Mouse (Mus musculus): ENCODE measurements around the gene Klk13. TPM values are rescaled to one million over a fixed set of nuclear protein-coding genes. Genes with fewer than 3 reads are reported as not detected.

The Klk13 gene
- total RNA-seq, 2 experiments from 2014 or later = not detected

DNA sequence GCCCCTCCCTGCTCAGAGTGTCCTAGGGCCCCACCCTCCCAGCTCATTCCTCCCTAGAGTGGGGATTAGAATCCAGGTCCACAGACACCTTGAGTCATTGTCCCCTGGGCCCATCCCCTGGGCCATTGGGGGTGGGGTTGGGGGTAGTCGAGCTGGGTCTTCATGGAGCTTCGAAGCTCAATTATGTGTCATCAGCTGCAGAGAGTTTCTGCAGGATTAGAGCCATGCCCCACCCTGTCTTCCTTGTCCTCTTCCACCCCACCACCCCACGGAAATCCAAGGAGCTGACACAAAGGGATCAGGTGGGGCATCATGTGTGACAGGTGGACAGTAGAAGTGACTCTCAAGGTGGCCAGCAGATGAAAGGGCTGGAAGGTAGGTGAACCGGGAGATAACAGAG lies 56.2 kb downstream of the Klk13 start, which contains the start of gene Klk12:
Gene Klk12 (plus strand): TSS at position 301 of the 400 bp plus-strand sequence.
- no peak for ATAC-seq (replicated peaks; ENCODE audit: low FRiP score, low TSS enrichment, poor library complexity, severe bottlenecking)

DNA sequence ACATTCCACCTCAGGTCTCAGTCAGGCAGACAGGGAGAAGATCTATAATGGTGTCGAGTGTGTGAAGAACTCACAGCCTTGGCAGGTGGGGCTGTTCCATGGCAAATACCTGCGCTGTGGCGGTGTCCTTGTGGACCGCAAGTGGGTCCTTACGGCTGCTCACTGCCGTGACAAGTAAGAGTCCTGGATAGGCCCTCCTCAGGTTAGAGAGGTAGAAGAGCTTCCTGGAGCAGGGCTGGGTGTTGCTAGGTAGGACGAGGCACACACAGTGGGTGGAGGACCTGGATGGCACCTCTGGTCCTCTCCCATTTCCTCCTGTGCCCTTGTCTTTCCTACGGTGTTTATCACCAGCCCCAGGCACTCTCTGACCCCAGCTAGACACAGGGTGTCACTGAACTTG lies 57.3 kb downstream of the Klk13 start:
- no peak for ATAC-seq (replicated peaks; ENCODE audit: low FRiP score, low TSS enrichment, poor library complexity, severe bottlenecking)

DNA sequence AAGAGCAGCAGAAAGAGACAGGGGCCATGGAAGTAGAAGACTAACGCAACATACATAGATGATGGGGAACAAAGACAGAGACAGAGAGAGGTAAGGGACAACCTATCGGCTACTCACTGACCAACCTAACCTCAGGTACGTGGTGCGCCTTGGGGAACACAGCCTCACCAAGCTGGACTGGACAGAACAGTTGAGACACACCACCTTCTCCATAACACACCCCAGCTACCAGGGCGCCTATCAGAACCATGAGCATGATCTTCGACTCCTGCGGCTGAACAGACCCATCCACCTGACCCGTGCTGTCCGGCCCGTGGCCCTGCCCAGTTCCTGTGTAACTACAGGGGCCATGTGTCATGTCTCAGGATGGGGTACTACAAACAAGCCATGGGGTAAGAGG lies 58.3 kb downstream of the Klk13 start:
- no peak for ATAC-seq (replicated peaks; ENCODE audit: low FRiP score, low TSS enrichment, poor library complexity, severe bottlenecking)

GRCm38 (mm10) chr7:43771916-43772315 lies 59.5 kb downstream of the Klk13 start:
- no peak for ATAC-seq (replicated peaks; ENCODE audit: low FRiP score, low TSS enrichment, poor library complexity, severe bottlenecking)

DNA sequence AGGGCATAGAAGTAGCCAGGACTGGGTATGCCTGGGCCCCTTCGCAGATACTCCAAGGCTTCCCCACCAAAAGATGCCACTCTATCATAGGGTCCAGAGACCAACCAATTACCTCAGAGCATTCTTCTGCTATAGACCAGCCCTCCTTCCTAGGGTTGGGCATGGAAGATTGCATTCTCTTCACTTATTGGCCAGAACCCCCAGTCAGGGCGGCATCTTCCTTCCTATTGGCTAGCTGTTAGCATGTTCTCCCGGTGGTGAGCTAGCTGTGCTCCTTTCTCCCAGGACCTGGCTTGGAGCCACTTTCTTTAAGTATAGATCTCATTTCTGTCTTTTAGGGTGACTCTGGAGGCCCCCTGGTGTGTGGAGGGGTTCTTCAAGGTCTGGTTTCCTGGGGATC lies 60.5 kb downstream of the Klk13 start:
- ATAC-seq (replicated peaks; ENCODE audit: low FRiP score, low TSS enrichment, poor library complexity, severe bottlenecking) = no peak

DNA sequence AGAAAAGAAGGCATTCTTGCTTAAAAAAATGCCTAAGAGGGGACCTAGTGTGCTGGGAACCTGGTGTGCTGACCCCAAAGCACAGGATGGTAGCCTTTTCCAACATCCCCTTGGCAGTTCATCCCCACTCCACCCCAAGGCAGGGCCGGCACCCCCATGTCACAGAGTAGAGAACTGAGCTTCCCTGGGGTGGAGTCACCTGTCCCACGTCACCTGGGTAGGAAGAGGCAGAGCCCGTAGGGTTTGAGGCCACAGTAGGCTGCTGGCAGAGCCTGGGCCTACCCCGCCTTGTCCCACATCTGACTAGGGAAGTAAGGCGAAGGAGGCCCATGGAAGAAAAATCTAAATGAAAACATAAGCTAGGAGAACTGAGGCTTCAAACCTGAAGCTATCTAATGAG lies 62.0 kb downstream of the Klk13 start, which contains the start of gene Klk11:
Gene Klk11 (plus strand): TSS at position 241 of the 400 bp plus-strand sequence.
- ATAC-seq (replicated peaks; ENCODE audit: low FRiP score, low TSS enrichment, poor library complexity, severe bottlenecking) = no peak

GRCm38 (mm10) chr7:43774802-43775201 lies 62.4 kb downstream of the Klk13 start:
- ATAC-seq (replicated peaks; ENCODE audit: low FRiP score, low TSS enrichment, poor library complexity, severe bottlenecking) = no peak

GRCm38 (mm10) chr7:43775311-43776057 lies 63.1 kb downstream of the Klk13 start:
- ATAC-seq (replicated peaks; ENCODE audit: low FRiP score, low TSS enrichment, poor library complexity, severe bottlenecking) = no peak

GRCm38 (mm10) chr7:43776506-43776905 lies 64.1 kb downstream of the Klk13 start:
- ATAC-seq (replicated peaks; ENCODE audit: low FRiP score, low TSS enrichment, poor library complexity, severe bottlenecking) = no peak

Other genes with a start within 250 kb of the Klk13 start
- gene Vsig10l, start 249.4 kb upstream of the Klk13 start, total RNA-seq (2014; fragmentation: Nextera tagmentation) = 2.3 and 2.9 TPM in 2 replicates
- 3.0 and 8.9 TPM in 2 replicates for gene Vsig10l, start 249.4 kb upstream of the Klk13 start, total RNA-seq (2017)
- not detected in 2 replicates for gene Iglon5, start 222.5 kb upstream of the Klk13 start, total RNA-seq (2014; fragmentation: Nextera tagmentation)
- not detected in 2 replicates for gene Iglon5, start 222.5 kb upstream of the Klk13 start, total RNA-seq (2017)
- not detected in 2 replicates for gene 4931406B18Rik, start 206.6 kb upstream of the Klk13 start, total RNA-seq (2014; fragmentation: Nextera tagmentation)
- gene 4931406B18Rik, start 206.6 kb upstream of the Klk13 start, total RNA-seq (2017) = not detected in 2 replicates
- 1.9 and 3.5 TPM in 2 replicates for gene Cd33, start 168.1 kb upstream of the Klk13 start, total RNA-seq (2014; fragmentation: Nextera tagmentation)
- gene Cd33, start 168.1 kb upstream of the Klk13 start, total RNA-seq (2017) = 0.19 and 0.42 TPM in 2 replicates
- gene Zfp658, start 150.3 kb upstream of the Klk13 start, total RNA-seq (2014; fragmentation: Nextera tagmentation) = 1.0 and 1.2 TPM in 2 replicates
- 0.09 and 0.11 TPM in 2 replicates for gene Zfp658, start 150.3 kb upstream of the Klk13 start, total RNA-seq (2017)
- gene Zfp719, start 133.0 kb upstream of the Klk13 start, total RNA-seq (2014; fragmentation: Nextera tagmentation) = 5.0 and 5.5 TPM in 2 replicates
- gene Zfp719, start 133.0 kb upstream of the Klk13 start, total RNA-seq (2017) = 4.2 and 4.5 TPM in 2 replicates
- not detected in 2 replicates for gene Zfp819, start 105.4 kb upstream of the Klk13 start, total RNA-seq (2014; fragmentation: Nextera tagmentation)
- gene Zfp819, start 105.4 kb upstream of the Klk13 start, total RNA-seq (2017) = not detected in 2 replicates
- gene Ceacam18, start 77.9 kb upstream of the Klk13 start, total RNA-seq (2014; fragmentation: Nextera tagmentation) = not detected in 2 replicates
- gene Ceacam18, start 77.9 kb upstream of the Klk13 start, total RNA-seq (2017) = not detected in 2 replicates
- gene Siglece, start 52.4 kb upstream of the Klk13 start, total RNA-seq (2014; fragmentation: Nextera tagmentation) = 0.84 TPM in 1 of 2 replicates, not detected in the other
- gene Siglece, start 52.4 kb upstream of the Klk13 start, total RNA-seq (2017) = 2.2 TPM in 1 of 2 replicates, not detected in the other
- 8.6 and 13.2 TPM in 2 replicates for gene Ctu1, start 40.6 kb upstream of the Klk13 start, total RNA-seq (2014; fragmentation: Nextera tagmentation)
- gene Ctu1, start 40.6 kb upstream of the Klk13 start, total RNA-seq (2017) = 5.3 and 8.8 TPM in 2 replicates
- not detected in 2 replicates for gene Klk14, start 22.1 kb upstream of the Klk13 start, total RNA-seq (2014; fragmentation: Nextera tagmentation)
- not detected in 2 replicates for gene Klk14, start 22.1 kb upstream of the Klk13 start, total RNA-seq (2017)
- not detected in 2 replicates for gene Klk12, start 56.3 kb downstream of the Klk13 start, total RNA-seq (2014; fragmentation: Nextera tagmentation)
- gene Klk12, start 56.3 kb downstream of the Klk13 start, total RNA-seq (2017) = not detected in 2 replicates
- not detected in 2 replicates for gene Klk11, start 62.0 kb downstream of the Klk13 start, total RNA-seq (2014; fragmentation: Nextera tagmentation)
- gene Klk11, start 62.0 kb downstream of the Klk13 start, total RNA-seq (2017) = not detected in 2 replicates
- gene Klk10, start 68.5 kb downstream of the Klk13 start, total RNA-seq (2014; fragmentation: Nextera tagmentation) = not detected in 2 replicates
- not detected in 2 replicates for gene Klk10, start 68.5 kb downstream of the Klk13 start, total RNA-seq (2017)
- not detected in 2 replicates for gene Klk9, start 79.3 kb downstream of the Klk13 start, total RNA-seq (2014; fragmentation: Nextera tagmentation)
- gene Klk9, start 79.3 kb downstream of the Klk13 start, total RNA-seq (2017) = not detected in 2 replicates
- 4.7 and 9.3 TPM in 2 replicates for gene Klk8, start 85.0 kb downstream of the Klk13 start, total RNA-seq (2014; fragmentation: Nextera tagmentation)
- gene Klk8, start 85.0 kb downstream of the Klk13 start, total RNA-seq (2017) = 2.4 and 6.9 TPM in 2 replicates
- gene Klk7, start 98.7 kb downstream of the Klk13 start, total RNA-seq (2014; fragmentation: Nextera tagmentation) = not detected in 2 replicates
- not detected in 2 replicates for gene Klk7, start 98.7 kb downstream of the Klk13 start, total RNA-seq (2017)
- gene Klk6, start 111.9 kb downstream of the Klk13 start, total RNA-seq (2014; fragmentation: Nextera tagmentation) = not detected in 2 replicates
- not detected in 2 replicates for gene Klk6, start 111.9 kb downstream of the Klk13 start, total RNA-seq (2017)
- not detected in 2 replicates for gene Klk5, start 129.4 kb downstream of the Klk13 start, total RNA-seq (2014; fragmentation: Nextera tagmentation)
- not detected in 2 replicates for gene Klk5, start 129.4 kb downstream of the Klk13 start, total RNA-seq (2017)
- not detected in 2 replicates for gene Klk4, start 168.6 kb downstream of the Klk13 start, total RNA-seq (2014; fragmentation: Nextera tagmentation)
- gene Klk4, start 168.6 kb downstream of the Klk13 start, total RNA-seq (2017) = not detected in 2 replicates
- not detected in 2 replicates for gene Klk15, start 221.2 kb downstream of the Klk13 start, total RNA-seq (2014; fragmentation: Nextera tagmentation)
- not detected in 2 replicates for gene Klk15, start 221.2 kb downstream of the Klk13 start, total RNA-seq (2017)
- not detected in 2 replicates for gene Klk1b8, start 238.1 kb downstream of the Klk13 start, total RNA-seq (2014; fragmentation: Nextera tagmentation)
- gene Klk1b8, start 238.1 kb downstream of the Klk13 start, total RNA-seq (2017) = not detected in 2 replicates

Data from megakaryocyte-erythroid progenitor cell, adult 5-6 weeks (primary cell).